Mouse (Mus musculus): ENCODE data around the gene Ccdc97. TPM values are rescaled to one million over a fixed set of nuclear protein-coding genes. Genes with fewer than 3 reads are reported as not detected.

Ccdc97 gene
- total RNA-seq (2023) = 10 to 100 TPM; 53.4 to 61.4 TPM

GRCm38 (mm10) chr7:25718788-25719417, at the start of gene Ccdc97:
Ccdc97 (minus strand) TSS chr7:25719088.

DNA sequence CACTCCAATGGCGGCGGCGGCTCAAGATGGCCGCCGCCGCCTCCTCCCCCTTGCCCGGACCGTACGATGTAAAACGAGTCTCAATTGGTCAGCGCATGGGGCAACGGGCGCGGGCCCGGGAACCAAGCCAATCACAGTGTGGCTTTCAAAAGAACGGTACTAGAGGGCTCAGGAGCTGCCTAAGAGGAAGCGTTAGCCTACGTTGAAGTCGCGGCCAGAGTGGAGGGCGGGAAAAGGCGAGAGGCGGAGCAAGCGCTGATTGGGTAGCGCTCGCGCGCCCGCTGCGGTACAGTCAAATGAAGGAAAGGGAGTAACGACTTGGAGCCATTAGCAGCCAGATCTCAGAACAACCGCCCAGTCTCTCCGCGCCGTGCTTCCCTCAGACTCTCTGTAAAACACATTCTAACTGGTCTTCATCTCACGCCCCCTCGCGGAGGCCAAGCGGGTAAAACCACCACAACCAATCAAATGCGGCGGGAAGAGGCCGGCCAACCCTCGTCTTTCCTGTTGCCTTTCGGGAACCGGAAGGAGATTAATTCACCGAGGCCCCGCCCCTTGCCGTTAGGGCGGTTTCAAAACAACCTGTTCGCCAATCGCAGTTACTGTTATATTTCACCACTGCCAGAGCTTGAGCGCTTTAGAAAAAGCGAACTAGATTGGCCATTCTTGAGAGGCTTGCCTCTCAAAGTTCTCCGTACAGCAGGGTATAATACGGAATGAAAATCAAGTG, 36.0 kb upstream of the Ccdc97 start, which contains the start of gene Hnrnpul1:
Hnrnpul1 (minus strand) TSS at position 20 of the 730 bp plus-strand sequence.

GRCm38 (mm10) chr7:25686680-25687531, 32.0 kb downstream of the Ccdc97 start, which contains the start of gene Tgfb1:
Tgfb1 (plus strand) TSS chr7:25687002.

GRCm38 (mm10) chr7:25680514-25681258, 38.2 kb downstream of the Ccdc97 start, which contains the start of gene B9d2:
B9d2 (plus strand) TSS chr7:25680780.

DNA sequence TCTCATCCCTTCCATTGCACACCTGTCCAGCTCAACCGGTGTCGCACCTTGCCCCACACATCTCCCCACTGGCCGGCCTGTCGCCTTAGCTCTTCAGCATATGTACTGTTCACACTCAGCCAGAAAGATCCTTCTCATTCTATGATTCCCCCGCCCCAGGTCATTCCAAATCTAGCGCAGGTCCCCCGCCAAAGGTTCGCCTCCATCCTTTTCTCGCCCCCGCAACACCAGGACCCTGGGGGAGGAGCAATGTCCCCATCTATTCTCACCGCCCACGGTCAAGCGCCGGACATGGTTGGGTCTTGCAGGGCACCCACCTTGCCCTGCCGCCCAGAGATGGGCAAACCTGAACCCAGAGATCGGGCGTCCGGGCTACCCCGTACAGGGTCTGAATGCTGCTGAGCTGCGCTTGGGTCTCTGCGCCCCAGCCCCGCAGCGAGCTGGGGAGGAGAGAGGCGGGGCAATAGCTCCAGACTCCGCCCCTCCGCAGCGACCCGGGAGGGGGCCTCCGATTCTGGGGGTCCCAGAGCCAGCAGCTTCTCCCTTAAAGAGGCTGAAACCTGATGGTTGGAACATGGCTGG, 44.1 kb downstream of the Ccdc97 start, which contains the start of gene Tmem91:
Tmem91 (minus strand) TSS at position 448 of the 582 bp plus-strand sequence.

Other genes starting within 250 kb of the Ccdc97 start
- 100 to 1,000 TPM; 260 to 292 TPM for gene Ceacam1, start 241.5 kb downstream of the Ccdc97 start, total RNA-seq (2023)
- gene Ceacam2, start 179.2 kb downstream of the Ccdc97 start, total RNA-seq (2023) = 10 to 100 TPM; 33.7 to 37.6 TPM
- gene Erich4, start 103.2 kb downstream of the Ccdc97 start, total RNA-seq (2023) = not detected
- 10 to 100 TPM; 15.4 to 16.4 TPM for gene Dmac2, start 99.7 kb downstream of the Ccdc97 start, total RNA-seq (2023)
- gene B3gnt8, start 92.4 kb downstream of the Ccdc97 start, total RNA-seq (2023) = 10 to 100 TPM; 18.8 to 19.7 TPM
- 10 to 100 TPM; 34.9 to 39.7 TPM for gene Bckdha, start 60.1 kb downstream of the Ccdc97 start, total RNA-seq (2023)
- gene Exosc5, start 59.9 kb downstream of the Ccdc97 start, total RNA-seq (2023) = 10 to 100 TPM; 29.7 to 32.1 TPM
- under 1 TPM in 1 of 2 experiments, not detected in 1; 0.71 TPM for gene Tmem91, start 43.9 kb downstream of the Ccdc97 start, total RNA-seq (2023)
- gene B9d2, start 38.3 kb downstream of the Ccdc97 start, total RNA-seq (2023) = 10 to 100 TPM; 24.9 to 25.6 TPM
- gene Tgfb1, start 32.1 kb downstream of the Ccdc97 start, total RNA-seq (2023) = 100 to 1,000 TPM; 177 to 185 TPM
- gene Hnrnpul1, start 35.7 kb upstream of the Ccdc97 start, total RNA-seq (2023) = 100 to 1,000 TPM; 215 to 216 TPM
- 1 to 10 TPM; 3.4 to 6.4 TPM for gene Axl, start 69.6 kb upstream of the Ccdc97 start, total RNA-seq (2023)
- gene Cyp2s1, start 97.8 kb upstream of the Ccdc97 start, total RNA-seq (2023) = not detected
- gene Cyp2b10, start 178.5 kb upstream of the Ccdc97 start, total RNA-seq (2023) = not detected